Mouse (Mus musculus) lung, embryonic 14.5 days (tissue): ENCODE data around the gene Adk. TPM values are rescaled to one million over a fixed set of nuclear protein-coding genes. Genes with fewer than 3 reads are reported as not detected.

ENCODE experiments used
- ATAC-seq: fragments of 200-750 bp; cut with Nextera tagmentation; 2 replicates; pipeline ENCODE4 v1.8.0; 2017; ENCODE audit warnings: mild to moderate bottlenecking, moderate TSS enrichment, moderate library complexity; ENCODE audit not compliant: insufficient read depth
- DNase-seq: peaks from one replicate; pipeline ENCODE4 v3.0.0-alpha.2; 2015
- H3K27ac ChIP-seq: fragments of 300-500 bp; sonication (generic); 2 replicates; pipeline ENCODE4 v1.5.1; 2014; ENCODE audit warnings: low read depth, mild to moderate bottlenecking, moderate library complexity
- H3K27me3 ChIP-seq: fragments of 300-500 bp; sonication (generic); 2 replicates; pipeline ENCODE4 v1.6.1; 2014; ENCODE audit warnings: low read length, control low read depth; ENCODE audit not compliant: insufficient read depth
- H3K36me3 ChIP-seq: fragments of 300-500 bp; sonication (generic); 2 replicates; pipeline ENCODE4 v1.6.1; 2014; ENCODE audit warnings: control low read depth; ENCODE audit not compliant: insufficient read depth
- H3K4me1 ChIP-seq: fragments of 300-500 bp; sonication (generic); 2 replicates; pipeline ENCODE4 v1.6.1; 2014; ENCODE audit warnings: antibody characterized with exemption, control low read depth; ENCODE audit not compliant: insufficient read depth
- H3K4me2 ChIP-seq: fragments of 300-500 bp; sonication (generic); 2 replicates; pipeline ENCODE4 v1.6.1; 2014; ENCODE audit warnings: mild to moderate bottlenecking
- H3K4me3 ChIP-seq: fragments of 300-500 bp; sonication (generic); 2 replicates; pipeline ENCODE4 v1.5.1; 2014; ENCODE audit warnings: low read depth, low read length
- H3K9ac ChIP-seq: fragments of 300-500 bp; sonication (generic); 2 replicates; pipeline ENCODE4 v1.6.1; 2014
- H3K9me3 ChIP-seq: fragments of 300-500 bp; sonication (generic); 2 replicates; pipeline ENCODE4 v1.6.1; 2016; ENCODE audit warnings: low read depth, low read length, control low read depth
- CTCF ChIP-seq: IDR thresholded peaks from 2 replicates; pipeline ENCODE4 v1.5.1; 2016; ENCODE audit warnings: antibody characterized with exemption, low read depth
- WGBS: fragments of 180-500 bp; shearing (Covaris S2); extraction: QIAGEN DNeasy Blood & Tissue Kit; methylation state at CpG from one replicate; pipeline ENCODE4 v1.1.7; 2014; 5-methylcytosine and 5-hydroxymethylcytosine counted together
- polyA plus RNA-seq: library from polyadenylated mRNA; unstranded; fragments of >200 nt; fragmentation: Nextera tagmentation; extraction: Ambion mirVana; gene quantifications from 2 replicates; pipeline ENCODE4 v1.2.1, GENCODE M21; 2014

The Adk gene
- polyA plus RNA-seq, 1 experiment from 2014 or later = 218 TPM

DNA sequence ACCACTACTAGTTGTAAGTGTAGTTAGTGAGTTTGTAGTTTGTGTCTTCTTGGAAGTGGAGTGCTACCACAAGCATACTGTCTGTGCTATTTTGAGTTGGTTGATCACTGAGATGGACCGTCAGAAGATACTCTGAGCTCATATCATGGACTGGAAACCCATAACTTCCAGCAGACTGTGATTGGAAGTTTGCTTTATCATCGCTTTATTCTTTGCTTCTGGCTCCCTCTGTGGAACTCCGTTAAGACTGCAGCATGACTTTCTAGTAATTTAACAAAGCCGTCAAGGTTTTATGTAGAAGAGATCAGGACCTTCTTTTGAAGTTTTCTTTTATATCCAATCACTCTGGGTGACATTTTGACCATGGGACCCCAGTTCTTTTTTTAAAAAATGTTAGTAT is 58.1 kb downstream of the Adk start:
- Histone ChIP-seq H3K4me2 (no peak overlapping the region), H3K4me1 (no peaks in the 10 kb centered on the region), H3K9me3 (no peaks in the 10 kb centered on the region), H3K9ac (no peak overlapping the region), H3K27me3 (no peaks in the 10 kb centered on the region), H3K27ac (no peak overlapping the region), H3K4me3 (no peak overlapping the region), H3K36me3 (0 out of 2 replicates have a peak, but pooled peaks cover 3% of the 10 kb centered on the region)
- ATAC-seq = no peak
- peak; percentile 38 for TF ChIP-seq CTCF
- WGBS = 71% methylated on average over 4 of the region's 4 CpGs
- peak; percentile 59 for DNase-seq

DNA sequence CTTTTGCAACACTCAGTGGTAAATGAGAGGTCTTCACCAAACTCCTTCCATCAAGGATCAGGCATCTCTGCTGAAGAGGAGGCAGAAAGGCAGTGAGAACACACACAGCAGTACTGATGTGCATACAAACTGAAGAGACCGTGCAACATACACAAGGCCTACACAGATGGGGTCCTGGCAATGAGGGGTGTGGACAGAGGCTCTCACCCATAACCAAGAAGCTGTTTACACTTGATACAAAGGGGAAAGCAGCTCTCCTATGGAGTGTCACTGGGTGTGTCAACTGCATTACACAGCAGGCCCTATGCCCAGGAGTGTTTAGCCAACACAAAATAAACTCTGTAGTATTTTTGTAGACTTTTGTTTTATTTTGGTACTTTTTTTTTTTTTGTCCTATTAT is 59.1 kb downstream of the Adk start:
- DNase-seq (no peak), ATAC-seq (no peak)
- Histone ChIP-seq H3K9ac (no peak overlapping the region), H3K4me2 (no peak overlapping the region), H3K4me3 (no peak overlapping the region), H3K27me3 (no peaks in the 10 kb centered on the region), H3K4me1 (no peaks in the 10 kb centered on the region), H3K27ac (no peak overlapping the region), H3K36me3 (0 out of 2 replicates have a peak, but pooled peaks cover 3% of the 10 kb centered on the region), H3K9me3 (no peaks in the 10 kb centered on the region)
- no peak for TF ChIP-seq CTCF
- 87% methylated on average over 1 of the region's 1 CpGs for WGBS

DNA sequence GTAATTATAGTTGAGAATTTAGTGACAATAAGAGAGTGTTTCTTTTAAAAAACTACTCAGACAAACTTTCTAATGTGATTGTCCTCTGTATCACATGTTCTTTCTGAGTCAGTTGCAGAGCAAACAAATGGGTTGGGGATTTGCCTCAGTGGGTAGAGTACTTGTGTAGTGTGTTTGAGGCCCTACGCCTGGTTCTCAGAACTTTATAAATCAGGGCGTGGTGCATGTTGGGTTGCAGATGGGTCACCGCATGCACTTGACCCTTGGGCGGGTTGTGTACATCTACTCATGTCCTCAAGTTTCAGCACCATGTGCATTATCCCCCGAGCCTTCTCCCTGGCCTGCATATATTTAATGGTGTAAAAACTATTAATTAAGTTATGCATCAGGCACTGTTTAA is 59.8 kb downstream of the Adk start:
- 83% methylated on average over 5 of the region's 5 CpGs for WGBS
- Histone ChIP-seq H3K27ac (no peak overlapping the region), H3K36me3 (no peaks in the 10 kb centered on the region), H3K9me3 (no peaks in the 10 kb centered on the region), H3K4me1 (no peaks in the 10 kb centered on the region), H3K4me3 (no peak overlapping the region), H3K27me3 (no peaks in the 10 kb centered on the region), H3K4me2 (no peak overlapping the region), H3K9ac (no peak overlapping the region)
- DNase-seq (no peak), ATAC-seq (no peak)
- TF ChIP-seq CTCF = no peak

DNA sequence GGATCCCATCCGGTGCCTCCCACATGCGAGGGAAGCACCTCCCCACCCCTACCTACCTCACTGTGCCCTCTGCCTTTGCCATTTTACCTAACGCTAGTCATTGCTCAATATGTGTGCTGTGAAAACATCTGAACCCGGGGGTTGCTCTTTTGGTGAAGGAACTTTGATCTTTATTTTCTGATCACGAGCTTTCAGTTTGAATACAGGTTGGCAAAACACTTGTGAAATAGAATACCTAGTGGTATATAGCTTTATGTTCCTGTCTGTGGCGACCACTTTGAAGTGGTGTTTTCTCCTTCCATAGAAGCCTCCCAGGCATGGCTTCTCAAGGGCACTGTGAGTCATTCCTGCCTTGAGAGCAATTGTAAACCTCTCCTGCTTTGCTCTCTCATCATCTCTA is 60.4 kb downstream of the Adk start:
- TF ChIP-seq CTCF = no peak
- Histone ChIP-seq H3K9ac (no peak overlapping the region), H3K36me3 (no peaks in the 10 kb centered on the region), H3K9me3 (no peaks in the 10 kb centered on the region), H3K4me3 (no peak overlapping the region), H3K27ac (no peak overlapping the region), H3K4me1 (no peaks in the 10 kb centered on the region), H3K4me2 (no peak overlapping the region), H3K27me3 (no peaks in the 10 kb centered on the region)
- 72% methylated on average over 6 of the region's 6 CpGs for WGBS
- no peak for DNase-seq
- ATAC-seq = no peak

DNA sequence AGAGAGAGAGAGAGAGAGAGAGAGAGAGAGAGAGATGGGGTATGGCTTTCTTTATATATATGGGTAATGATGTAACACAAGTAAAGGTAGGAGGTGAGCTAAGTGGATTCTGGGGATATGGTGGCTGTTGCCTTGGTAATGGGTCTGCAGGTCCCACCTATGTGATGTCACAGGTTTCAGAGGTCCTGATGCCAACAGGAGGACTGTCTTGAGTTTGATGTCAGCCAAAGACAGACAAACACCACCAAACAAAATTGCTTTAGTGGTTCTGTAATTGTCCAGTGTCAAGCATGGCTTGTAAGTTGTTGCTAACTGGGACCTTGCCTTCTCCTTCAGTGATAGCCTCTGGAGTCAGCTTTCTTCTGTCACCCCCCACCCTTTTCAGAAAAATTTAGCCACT is 62.0 kb downstream of the Adk start:
- Histone ChIP-seq H3K4me3 (no peak overlapping the region), H3K4me1 (no peaks in the 10 kb centered on the region), H3K36me3 (no peaks in the 10 kb centered on the region), H3K4me2 (no peak overlapping the region), H3K9ac (no peak overlapping the region), H3K9me3 (no peaks in the 10 kb centered on the region), H3K27ac (no peak overlapping the region), H3K27me3 (no peaks in the 10 kb centered on the region)
- DNase-seq = no peak
- TF ChIP-seq CTCF = no peak
- ATAC-seq = no peak

DNA sequence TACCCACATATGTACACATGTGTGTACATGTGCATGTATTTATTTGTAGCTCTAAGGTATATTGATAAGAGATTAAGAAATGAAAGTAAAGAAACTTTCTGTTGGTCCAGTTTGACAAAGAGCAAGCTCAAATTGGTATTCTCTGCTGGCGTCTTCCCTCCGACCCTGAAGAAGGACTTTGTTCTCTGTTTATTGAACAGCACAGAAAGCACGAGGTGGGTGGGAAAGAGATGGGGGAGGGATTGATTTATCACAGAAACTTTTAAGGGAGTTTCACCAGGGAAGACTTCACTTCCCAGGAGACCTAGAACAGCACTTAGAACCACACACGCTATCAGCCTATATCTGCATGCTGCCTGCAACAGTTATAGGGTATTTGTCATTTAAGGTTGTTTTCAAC is 62.9 kb downstream of the Adk start:
- H3K36me3 ChIP-seq = no peaks in the 10 kb centered on the region
- no peak for ATAC-seq

DNA sequence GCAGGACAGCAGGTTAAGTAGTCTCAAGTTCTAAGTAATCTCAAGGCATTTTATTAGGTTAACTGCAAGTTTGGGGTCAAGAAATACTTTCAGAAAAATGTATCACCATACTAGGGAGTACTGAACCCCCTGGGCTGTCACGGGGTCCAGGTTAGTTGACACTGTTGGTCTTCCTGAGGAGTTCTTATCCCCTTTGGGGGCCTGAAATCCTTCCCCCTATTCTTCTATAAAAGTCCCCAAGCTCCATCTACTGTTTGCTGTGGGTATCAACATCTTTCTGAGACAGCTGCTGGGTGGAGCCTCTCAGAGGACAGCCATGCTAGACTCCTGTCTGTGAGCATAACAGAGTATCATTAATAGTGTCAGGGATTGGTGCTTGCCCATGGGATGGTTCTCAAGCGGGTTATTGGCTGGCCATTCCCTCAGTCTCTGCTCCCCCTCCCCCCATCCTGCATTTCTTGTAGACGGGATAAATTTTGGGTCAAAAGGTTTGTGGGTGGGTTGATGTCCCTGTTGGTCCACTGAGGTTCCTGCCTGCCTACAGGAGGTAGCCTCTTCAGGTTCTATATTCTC is 63.6 kb downstream of the Adk start:
- H3K4me3 ChIP-seq = no peak overlapping the region
- TF ChIP-seq CTCF = peak; percentile 53
- H3K4me1 ChIP-seq = no peaks in the 10 kb centered on the region
- ATAC-seq (no peak), DNase-seq (peak; percentile 72)
- no peak overlapping the region for H3K27ac ChIP-seq
- 37% methylated on average over 3 of the region's 3 CpGs for WGBS
- no peak overlapping the region for H3K4me2 ChIP-seq
- no peaks in the 10 kb centered on the region for H3K27me3 ChIP-seq
- H3K36me3 ChIP-seq = no peaks in the 10 kb centered on the region
- no peaks in the 10 kb centered on the region for H3K9me3 ChIP-seq
- H3K9ac ChIP-seq = no peak overlapping the region

More for the DNA sequence above, 62.9 kb downstream of the Adk start:
- H3K9ac ChIP-seq = no peak overlapping the region
- H3K4me2 ChIP-seq = no peak overlapping the region
- H3K9me3 ChIP-seq = no peaks in the 10 kb centered on the region
- WGBS = 51% methylated on average over 4 of the region's 4 CpGs
- no peaks in the 10 kb centered on the region for H3K27me3 ChIP-seq
- no peak for DNase-seq
- TF ChIP-seq CTCF = no peak
- H3K4me1 ChIP-seq = no peaks in the 10 kb centered on the region
- H3K27ac ChIP-seq = no peak overlapping the region
- H3K4me3 ChIP-seq = no peak overlapping the region

DNA sequence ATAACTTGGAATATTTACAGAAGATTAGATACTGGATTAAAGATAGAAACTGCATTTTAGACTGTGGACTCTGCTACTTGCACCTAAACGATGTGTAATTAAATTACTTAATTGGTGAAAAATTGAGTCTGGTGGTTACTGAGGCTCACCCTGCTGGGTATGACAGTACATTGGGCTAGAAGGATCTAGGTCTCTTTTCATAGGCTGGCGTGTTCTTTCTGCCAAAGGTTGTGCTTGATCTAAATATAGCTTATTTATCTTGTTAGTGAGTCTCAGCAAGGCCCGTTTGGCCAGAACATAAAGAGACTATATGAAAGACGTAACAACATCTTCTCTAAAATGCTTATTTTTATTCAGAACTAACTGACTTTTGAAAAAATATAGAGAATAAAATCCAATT is 65.7 kb downstream of the Adk start:
- ATAC-seq (no peak), DNase-seq (no peak)
- Histone ChIP-seq H3K9me3 (no peaks in the 10 kb centered on the region), H3K36me3 (no peaks in the 10 kb centered on the region), H3K27ac (no peak overlapping the region), H3K27me3 (no peaks in the 10 kb centered on the region), H3K9ac (no peak overlapping the region), H3K4me3 (no peak overlapping the region), H3K4me2 (no peak overlapping the region), H3K4me1 (no peaks in the 10 kb centered on the region)
- 68% methylated on average over 4 of the region's 4 CpGs for WGBS
- no peak for TF ChIP-seq CTCF
